Mouse (Mus musculus) thymus, postnatal 4 days (tissue): Measurements from ENCODE around the gene Lrrc4c.

Experiments used
- DNase-seq: peaks from one replicate; pipeline ENCODE4 v3.0.0; 2021

Gene Lrrc4c

DNA sequence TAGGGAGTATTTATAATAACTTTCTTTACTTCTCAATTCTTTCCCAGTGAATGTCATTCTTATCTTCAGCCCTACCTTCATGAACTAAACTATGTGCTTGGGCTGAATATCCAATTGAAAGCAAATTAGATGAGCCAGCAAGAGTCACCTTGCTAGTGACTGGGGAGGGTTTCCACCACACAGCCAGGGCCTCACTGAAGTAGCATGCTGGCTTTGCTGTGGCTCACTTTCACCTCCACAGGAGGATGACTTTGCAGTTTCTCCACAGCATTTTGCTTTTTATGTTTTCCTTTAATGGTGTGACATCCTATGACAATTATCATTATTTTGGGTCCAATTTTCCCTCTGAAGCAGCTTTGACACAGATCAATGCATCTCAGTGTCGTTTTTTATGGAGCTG, 1000.0 kb downstream of the Lrrc4c start:
- no peak for DNase-seq

DNA sequence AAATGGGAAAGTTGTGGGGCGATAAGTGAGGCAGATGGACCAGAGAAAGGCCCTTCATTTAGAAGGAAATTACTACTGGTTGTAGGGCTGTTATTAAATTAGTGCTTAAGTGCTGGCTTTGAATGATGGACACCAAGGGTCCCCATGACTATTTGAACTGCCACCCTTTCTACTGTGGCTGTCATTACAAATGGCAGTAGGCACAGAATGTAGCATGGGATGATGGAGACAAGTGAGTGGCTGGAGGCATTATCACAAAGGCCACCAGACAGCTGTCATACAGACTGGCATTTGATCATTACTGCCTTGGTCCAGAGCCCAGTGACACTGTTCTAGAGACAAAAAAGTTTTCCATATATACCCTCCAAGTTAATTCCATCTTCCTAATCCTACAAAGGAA, 1000.6 kb downstream of the Lrrc4c start:
- no peak for DNase-seq

DNA sequence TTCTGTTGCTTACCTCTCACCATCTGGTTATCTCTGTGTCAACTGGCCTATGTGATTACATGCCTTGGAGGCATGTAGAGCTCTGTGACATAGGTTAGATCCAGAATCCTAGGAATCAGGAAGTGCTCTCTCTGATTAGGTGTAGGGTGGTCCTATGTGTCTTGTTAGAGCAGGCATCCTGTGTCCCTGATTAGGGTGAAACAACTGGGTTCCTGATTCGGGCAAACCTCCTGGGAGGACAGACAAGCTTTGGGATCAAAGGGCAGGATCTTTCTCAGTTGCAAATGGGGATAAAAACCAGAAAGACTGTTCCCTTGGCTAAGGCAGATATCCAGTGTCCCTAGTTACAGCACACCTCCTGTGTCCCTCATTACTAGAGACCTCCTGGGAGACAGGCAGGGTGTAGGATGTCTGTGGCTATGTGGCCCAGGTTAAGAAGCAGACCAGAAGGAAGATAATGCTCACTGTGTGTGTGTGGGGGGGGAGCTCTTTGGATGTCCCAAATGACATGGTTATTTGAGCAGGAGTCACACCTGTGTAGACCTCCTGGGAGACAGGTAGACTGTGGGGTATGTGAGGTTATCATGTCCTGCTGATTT, 1014.2 kb downstream of the Lrrc4c start:
- DNase-seq, result no peak

DNA sequence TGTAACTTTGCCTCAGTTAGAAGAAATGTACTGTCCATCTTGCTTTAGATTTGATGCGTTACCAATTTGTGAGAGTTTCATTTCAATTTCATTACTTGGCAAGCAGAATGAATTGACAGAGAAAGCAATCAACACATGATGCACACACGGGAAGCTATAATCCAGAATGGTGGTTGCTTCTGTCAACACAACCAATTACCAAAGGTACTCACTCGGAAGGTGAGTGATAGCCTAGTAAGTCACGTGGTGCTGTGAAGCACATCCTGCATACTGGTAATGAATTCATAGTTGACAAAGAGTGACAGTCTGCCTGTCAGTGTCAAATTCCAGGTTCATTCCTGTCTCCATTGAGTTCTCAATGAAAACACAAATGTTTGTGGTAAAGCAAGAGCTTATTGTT, 1021.7 kb downstream of the Lrrc4c start:
- no peak for DNase-seq

- DNase-seq, result no peak
Observed at GRCm38 (mm10) chr2:97361235-97361634, 1043.3 kb downstream of the Lrrc4c start.

DNA sequence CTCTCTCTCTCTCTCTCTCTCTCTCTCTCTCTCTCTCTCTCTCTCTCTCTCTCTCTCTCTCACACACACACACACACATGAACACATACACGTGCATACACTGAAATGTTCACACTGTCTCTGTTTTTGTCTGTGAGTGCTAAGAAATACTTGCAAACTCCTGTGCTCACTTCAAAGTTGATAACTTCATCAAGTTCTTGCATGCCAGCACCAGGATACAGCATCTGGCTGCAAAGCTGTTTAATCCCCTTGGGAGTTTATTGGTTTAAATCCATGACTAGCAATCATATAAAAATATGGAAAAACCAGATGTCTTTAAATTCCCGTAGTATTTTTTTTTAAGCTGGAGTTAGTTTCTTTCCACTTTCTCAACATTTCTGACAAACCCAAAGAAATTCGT, 1052.0 kb downstream of the Lrrc4c start:
- no peak for DNase-seq

DNA sequence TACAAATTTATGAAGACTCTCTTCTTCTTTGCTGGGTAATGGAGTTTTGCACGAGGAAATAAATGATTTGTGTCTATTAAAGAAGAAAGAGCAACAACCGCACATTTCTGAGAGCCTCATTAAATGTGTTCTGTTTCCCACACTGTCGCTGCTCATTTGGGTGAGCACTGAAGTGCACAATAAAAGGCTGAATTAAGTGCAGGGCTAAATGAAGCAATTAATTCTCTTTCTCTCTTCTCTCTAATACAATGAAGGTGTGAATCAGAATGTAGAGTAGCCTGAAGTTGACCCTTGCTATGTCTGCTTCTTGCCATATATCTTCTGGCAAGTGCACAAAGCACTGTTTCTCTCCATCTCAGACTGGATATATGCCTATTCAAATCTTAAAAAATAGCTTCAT, 1073.5 kb downstream of the Lrrc4c start:
- no peak for DNase-seq

DNA sequence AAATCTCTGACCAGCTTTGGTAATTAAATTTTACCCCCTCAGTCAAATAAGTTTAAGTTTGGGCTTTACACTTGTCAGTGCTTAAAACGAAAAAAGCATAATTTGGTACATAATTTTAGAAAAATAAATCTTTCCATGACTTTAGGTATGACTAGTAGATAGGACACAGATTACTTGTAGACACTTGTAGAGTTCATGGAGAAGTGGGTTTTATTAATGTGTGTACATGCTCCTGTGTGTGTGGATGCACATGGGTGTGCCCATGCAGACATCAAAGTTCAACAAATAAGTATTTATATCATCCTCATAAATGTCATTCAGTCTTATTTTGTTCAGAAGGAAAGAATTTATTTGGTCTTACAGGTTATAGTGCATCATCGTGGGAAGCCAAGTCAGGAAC, 1073.9 kb downstream of the Lrrc4c start:
- no peak for DNase-seq

- DNase-seq, result no peak
Observed at GRCm38 (mm10) chr2:97413066-97413465, 1095.1 kb downstream of the Lrrc4c start.

DNA sequence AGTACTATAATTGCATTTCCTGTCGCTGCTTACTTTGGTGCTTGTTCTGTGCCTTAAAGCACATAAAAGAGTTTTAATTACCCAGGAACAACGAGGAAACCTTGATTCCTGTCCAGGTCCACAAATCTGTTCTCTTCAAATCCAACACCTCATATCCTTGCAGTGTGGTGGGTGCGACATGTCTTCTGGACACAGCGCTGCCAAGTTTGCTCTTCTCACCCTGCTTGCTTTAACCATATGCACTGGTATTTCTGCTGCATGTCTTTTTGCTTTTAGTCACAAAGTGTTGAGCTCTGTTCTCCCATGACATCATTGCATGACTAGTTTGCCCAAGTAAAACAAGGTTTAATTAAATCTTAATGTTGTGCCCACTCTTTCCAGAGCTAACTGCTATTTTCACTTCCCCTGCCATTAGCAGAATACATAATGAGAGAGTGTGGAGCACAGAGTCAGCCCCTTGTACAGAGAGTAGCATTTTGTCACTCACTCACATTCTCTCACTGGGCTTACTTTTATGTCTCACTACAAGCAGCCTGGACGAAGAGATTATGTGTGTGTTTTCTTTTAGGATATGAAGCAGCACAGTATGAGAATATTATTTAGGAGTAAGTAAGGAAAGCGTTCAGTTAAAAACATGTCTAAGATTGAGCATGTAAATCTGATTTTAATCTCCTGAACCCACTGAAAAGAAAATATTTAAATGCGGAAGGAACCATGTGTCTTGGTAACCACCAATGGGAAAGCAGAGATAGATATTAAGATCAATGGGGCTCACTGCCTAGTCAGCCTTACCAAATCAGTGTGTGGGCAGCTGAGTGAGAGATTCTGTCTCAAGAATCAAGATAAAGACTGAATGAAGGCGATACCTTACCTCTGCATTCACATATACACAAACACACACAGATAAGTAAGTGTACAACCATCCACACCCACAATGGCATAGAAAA, 1096.7 kb downstream of the Lrrc4c start:
- no peak for DNase-seq

DNA sequence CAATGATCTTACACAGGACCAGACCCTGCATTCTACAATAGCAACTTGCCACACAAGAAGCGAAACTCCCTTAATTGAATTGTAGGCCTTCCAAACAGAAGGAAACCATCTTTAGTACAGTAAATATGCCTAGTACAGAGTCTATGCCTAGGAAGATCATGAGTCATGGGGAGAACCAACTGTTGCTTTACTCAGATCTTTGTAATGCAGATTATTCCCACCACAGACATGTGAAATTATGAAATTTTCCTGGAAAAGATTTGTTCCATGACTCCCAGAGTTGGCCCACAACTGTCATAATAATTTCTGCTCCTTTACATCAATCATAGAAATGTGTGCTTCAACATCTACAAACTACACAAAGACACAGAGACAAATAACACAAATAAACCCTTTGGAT, 1116.2 kb downstream of the Lrrc4c start:
- DNase-seq, result no peak

DNA sequence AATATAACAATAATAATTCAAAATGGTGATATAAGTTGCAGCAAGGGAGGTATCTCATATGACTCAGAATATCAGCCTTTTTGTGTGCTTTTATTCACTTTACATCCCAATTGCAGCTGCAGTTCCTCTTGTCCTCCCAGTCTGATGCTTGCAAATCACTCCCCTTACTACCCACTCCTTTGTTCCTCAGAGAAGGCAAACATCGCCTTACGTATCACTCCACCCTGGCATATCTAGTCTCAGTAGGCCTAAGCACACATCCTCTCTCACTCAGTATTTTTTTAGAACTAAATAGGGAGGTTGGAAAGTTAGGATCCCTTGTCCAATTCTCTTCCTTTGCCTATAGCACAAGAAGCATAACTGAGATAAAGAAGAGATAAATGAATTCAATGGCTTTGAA, 1117.6 kb downstream of the Lrrc4c start:
- no peak for DNase-seq

- DNase-seq, result no peak
Observed at GRCm38 (mm10) chr2:97437767-97438166, 1119.8 kb downstream of the Lrrc4c start.

DNA sequence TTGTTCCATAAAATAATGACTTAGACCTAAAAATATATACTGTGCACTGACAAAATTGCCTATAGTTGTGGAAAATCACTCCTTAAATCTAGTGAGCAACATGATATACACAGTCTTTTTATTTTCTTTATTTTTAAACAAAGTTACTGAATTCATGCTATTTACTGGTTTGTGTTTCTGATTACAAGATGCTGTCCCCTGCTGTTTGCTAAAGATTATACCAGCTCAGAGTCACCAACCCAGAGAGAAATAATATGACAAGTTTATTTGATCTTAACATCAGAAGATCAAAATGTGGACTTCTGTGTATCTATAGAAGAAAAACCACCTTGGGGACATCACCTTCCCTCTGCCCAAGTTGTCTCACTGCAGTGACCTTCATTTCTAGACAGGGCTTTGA, 1145.6 kb downstream of the Lrrc4c start:
- DNase-seq, result no peak

DNA sequence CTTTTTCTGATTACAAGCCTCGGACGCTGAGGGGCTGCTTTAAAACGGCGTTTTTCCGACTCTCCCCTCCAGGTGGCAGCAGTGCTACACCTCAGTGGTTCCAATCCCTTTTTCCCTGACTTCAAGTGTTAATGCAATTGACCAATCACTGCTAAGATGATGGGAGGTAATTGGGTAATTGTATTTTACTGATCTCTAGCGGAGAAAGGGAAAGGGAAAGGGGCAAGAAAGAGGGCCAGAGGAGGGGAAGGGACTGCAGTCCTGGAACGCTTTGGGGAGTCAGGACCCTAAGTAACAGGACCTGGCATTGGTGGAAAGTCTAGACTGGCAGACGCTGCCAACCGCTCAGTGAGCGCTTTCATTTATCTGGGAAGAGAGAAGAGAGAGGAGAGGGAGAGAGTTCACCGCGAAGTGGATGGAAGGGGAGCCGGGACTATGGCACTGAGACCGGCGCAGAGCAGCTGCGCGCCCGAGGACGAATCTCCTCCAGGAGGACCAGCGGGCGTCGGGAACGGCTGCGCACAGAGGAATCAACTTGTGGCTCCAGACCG, 1148.3 kb downstream of the Lrrc4c start:
- DNase-seq, result peak; percentile 60

DNA sequence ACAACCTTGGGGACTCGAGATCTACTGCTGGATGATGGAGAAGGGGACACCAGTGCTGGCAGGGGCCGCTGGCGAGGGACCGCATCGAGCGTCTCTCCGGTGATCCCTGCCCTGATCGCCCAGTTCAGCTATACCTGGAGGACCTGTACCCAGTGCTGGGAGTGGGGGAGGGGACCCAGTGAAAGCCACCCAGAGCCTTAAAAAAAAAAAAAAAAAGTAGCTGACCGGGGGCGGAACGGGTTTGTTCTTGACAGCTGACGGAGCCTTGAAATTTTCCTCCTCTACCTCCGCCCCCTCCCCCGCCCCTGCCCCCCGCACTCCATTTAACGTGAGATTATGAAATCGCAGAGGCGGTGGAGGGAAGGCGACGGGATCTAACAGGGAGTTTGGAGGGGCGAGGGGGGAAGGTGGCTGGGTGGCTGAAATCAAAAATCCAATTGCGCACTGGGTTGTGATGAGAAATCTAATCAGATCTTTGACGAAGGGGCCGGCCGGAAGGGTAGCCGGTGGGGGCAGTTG, 1149.1 kb downstream of the Lrrc4c start:
- peak; percentile 9 for DNase-seq

DNA sequence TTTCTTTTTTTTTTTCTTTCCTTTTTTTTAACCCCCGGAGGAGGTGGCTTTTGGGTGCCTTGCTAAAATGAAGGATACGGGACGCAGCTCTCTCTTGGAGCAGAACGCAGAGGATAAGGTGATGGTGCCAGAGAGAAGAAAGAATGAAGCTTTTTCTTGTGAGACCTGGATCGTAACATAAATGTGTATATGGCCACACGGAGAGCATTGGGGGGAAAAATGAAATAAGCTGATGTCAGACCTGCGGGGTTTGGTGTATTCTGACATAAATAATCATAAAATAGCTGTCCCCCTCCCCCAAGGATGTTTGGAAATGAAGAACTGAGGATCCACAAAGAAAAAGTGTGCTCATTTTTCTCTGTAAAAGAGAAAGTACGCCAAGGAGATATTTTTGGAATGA, 1149.7 kb downstream of the Lrrc4c start:
- DNase-seq, result no peak

DNA sequence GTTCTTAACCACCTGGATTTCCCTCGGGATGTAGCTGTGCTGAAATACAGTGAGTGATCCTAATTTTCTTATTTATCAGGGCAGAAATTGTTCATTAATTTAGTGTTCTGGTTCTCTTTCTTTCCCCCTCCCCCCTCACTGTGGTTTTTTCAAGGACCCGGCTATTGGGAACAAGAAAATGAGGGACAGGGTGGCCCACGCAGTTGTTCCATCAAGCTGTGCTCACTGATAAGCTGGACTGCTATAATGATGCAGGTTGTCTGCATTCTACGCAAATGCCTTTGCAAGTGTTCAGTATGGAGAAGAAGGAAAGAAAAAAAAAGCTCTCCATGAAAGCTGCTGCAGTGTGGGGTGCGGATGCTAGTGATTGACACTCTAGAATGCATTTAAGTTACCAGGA, 1150.4 kb downstream of the Lrrc4c start:
- no peak for DNase-seq

GRCm38 (mm10) chr2:97469396-97469795, 1151.4 kb downstream of the Lrrc4c start:
- DNase-seq, result no peak

DNA sequence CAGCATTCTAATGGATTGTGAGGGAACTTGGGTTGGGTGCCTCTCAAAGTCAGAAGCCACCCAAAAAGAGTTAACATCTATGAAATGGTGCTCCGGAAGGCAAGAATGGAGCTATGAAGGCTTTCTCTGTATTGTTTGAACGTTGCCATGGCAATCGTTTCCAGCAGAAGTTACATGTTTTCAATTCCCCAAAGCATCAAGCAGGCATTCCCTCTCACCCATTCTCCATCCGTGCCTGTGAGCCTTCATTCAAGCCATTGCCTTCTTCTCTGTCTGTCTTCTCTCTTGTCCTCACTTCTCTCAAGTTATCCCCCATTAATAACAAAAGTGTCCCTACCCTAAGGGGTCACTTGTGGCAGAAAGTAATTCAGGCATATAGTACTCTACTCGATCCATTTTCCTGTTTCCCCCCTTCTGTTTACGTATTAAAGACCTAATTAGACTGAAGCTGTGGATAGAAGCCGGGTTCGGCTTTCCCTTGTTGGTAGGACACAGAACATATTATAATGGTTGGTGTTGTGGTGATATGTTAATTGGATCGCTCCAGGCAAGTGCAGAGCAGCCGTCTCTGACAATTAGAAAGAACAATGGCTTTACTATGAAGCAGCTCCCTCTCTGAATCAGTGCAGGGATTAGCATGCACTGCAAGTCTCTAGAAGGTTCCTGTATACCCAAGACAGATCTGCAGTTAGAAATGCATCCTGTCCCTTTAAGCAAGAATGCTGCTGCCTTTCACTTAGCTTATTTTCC, 1160.4 kb downstream of the Lrrc4c start:
- no peak for DNase-seq

DNA sequence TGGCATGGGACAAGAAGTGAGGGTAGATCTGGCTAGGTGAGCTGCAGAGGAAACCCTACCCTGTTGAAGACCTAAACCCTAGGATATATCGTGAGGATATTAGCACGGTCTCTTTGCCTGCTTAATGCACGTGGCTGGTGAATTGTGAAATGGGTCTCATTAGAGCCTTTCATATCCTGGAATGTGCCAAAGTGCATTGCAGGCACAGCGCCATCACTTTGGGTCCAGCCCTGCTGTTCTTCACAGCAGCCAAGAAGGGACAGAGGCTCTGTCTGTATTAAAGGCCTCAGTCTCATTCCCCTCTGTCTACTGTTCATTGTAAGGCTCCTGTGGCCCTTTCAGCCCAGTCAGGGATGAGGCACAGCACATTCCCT, 1160.9 kb downstream of the Lrrc4c start:
- DNase-seq, result no peak

DNA sequence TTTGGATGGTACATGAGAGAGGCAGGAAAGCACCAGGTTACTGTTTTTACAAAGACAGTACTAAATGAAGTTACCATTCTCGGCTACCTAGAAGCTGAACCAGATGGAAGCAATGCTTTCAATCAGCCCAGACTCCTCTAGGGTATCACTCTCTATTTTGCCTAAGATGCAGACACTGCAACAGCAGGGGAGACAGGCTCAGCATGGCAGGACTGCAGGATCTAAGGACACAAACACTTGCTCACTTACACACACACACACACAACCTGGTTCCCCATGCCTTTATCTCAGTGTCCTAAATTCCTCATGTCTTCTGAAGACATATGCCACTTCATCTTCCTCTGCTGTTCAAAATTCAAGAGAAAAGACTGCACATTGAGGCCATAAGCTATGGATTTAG, 1167.0 kb downstream of the Lrrc4c start:
- no peak for DNase-seq

- DNase-seq, result no peak
Observed at GRCm38 (mm10) chr2:97485609-97486008, 1167.6 kb downstream of the Lrrc4c start.
